9 mouse cellular contexts compared by ENCODE assay signal in genomic region chrX:41614920-41615319, GRCm38 (mm10).
DNase-seq lines count a peak whose midpoint lies in the region; ATAC-seq and TF ChIP-seq lines count a peak whose summit lies in the region.
"Had no signal": no experiment of that assay in that cellular context is flagged by ENCODE, and none has a peak within 500 bp of the region (broad histone marks: within the 10 kb centered on the region; RNA-seq: fewer than 3 reads in every experiment).

No protein-coding gene starts in this region.

- no peak overlapping the region for H3K4me3 ChIP-seq in cortical plate, adult 2 months (ENCODE audit: insufficient read depth, low read length)
- H3K4me3 ChIP-seq: stomach, embryonic 15.5 days had no signal

- ATAC-seq in frontal cortex, adult (ENCODE audit: low TSS enrichment), result peak; percentile 69

- peak; percentile 45 for TF ChIP-seq CTCF in cortical plate, adult 2 months (IDR thresholded peaks at IDR 0.05; ENCODE audit: extremely low read depth, insufficient read depth, low read length)

- TF ChIP-seq POLR2A in cortical plate, adult 2 months (IDR thresholded peaks at IDR 0.05; ENCODE audit: extremely low read depth, insufficient read depth, low read length), result no peak

- H3K27ac ChIP-seq in cortical plate, adult 2 months (ENCODE audit: insufficient read depth, low read length), result no peak overlapping the region
- H3K27ac ChIP-seq: stomach, embryonic 15.5 days had no signal

- H3K4me1 ChIP-seq in cortical plate, adult 2 months (ENCODE audit: control insufficient read depth, insufficient read depth, low read length), result no peaks in the 10 kb centered on the region
- H3K4me1 ChIP-seq: stomach, embryonic 15.5 days had no signal

- no peak for DNase-seq in frontal cortex, postnatal 25 days (ENCODE audit: low spot score in 2 of 2)
- peak; percentile 24 for DNase-seq in right cerebral cortex, adult 18-20 months
- DNase-seq in right cerebral cortex, postnatal 36 days (ENCODE audit: low spot score in 2 of 2), result no peak
- DNase-seq in layer of hippocampus, postnatal 10 days (ENCODE audit: low spot score in 2 of 2), result peak; percentile 33 to 42
- DNase-seq in retina, postnatal 1 day, result peak; percentile 43
- DNase-seq in heart, adult 8-10 months (ENCODE audit: low spot score), result no peak

Comparison
In these comparisons a context has a peak if more than half of its experiments do, and no peak if none do; other contexts are left out.
1. DNase-seq: peak in right cerebral cortex, adult 18-20 months (single experiment), layer of hippocampus, postnatal 10 days (2 of 2) and retina, postnatal 1 day (single experiment); none in frontal cortex, postnatal 25 days (0 of 2), right cerebral cortex, postnatal 36 days (0 of 2) and heart, adult 8-10 months (single experiment).